Mouse (Mus musculus) lung, embryonic 16.5 days (tissue): Measurements from ENCODE around the gene Nox3. TPM values are rescaled to one million over a fixed set of nuclear protein-coding genes. Genes with fewer than 3 reads are reported as not detected.

ENCODE experiments used
- ATAC-seq: fragments of 200-750 bp; cut with Nextera tagmentation; 2 replicates; pipeline ENCODE4 v1.8.0; 2017; ENCODE audit warnings: low read depth, mild to moderate bottlenecking, moderate library complexity
- H3K27ac ChIP-seq: fragments of 300-500 bp; sonication (generic); 2 replicates; pipeline ENCODE4 v1.5.1; 2014; ENCODE audit warnings: mild to moderate bottlenecking, control low read depth, low read length
- H3K27me3 ChIP-seq: fragments of 300-500 bp; sonication (generic); 2 replicates; pipeline ENCODE4 v1.6.1; 2014; ENCODE audit warnings: low read depth, low read length, mixed read lengths; ENCODE audit not compliant: control insufficient read depth, insufficient read depth
- H3K36me3 ChIP-seq: fragments of 300-500 bp; sonication (generic); 2 replicates; pipeline ENCODE4 v1.6.1; 2014; ENCODE audit warnings: low read length; ENCODE audit not compliant: control insufficient read depth, insufficient read depth
- H3K4me1 ChIP-seq: fragments of 300-500 bp; sonication (generic); replicated peaks from 2 replicates; pipeline ENCODE4 v1.6.1; 2014; ENCODE audit warnings: low read length, mixed read lengths; ENCODE audit not compliant: control insufficient read depth, insufficient read depth
- H3K4me2 ChIP-seq: fragments of 300-500 bp; sonication (generic); 2 replicates; pipeline ENCODE4 v1.6.1; 2014; ENCODE audit warnings: low read depth, low read length, control low read depth
- H3K4me3 ChIP-seq: fragments of 300-500 bp; sonication (generic); 2 replicates; pipeline ENCODE4 v1.5.1; 2014; ENCODE audit warnings: mild to moderate bottlenecking, low read length, control low read depth
- H3K9ac ChIP-seq: fragments of 300-500 bp; sonication (generic); 2 replicates; pipeline ENCODE4 v1.6.1; 2014; ENCODE audit warnings: low read length, control low read depth
- H3K9me3 ChIP-seq: fragments of 300-500 bp; sonication (generic); 2 replicates; pipeline ENCODE4 v1.6.1; 2016; ENCODE audit warnings: low read length; ENCODE audit not compliant: control insufficient read depth
- WGBS: fragments of 180-500 bp; shearing (Covaris S2); extraction: QIAGEN DNeasy Blood & Tissue Kit; methylation state at CpG from one replicate; pipeline ENCODE4 v1.1.7; 2014; 5-methylcytosine and 5-hydroxymethylcytosine counted together
- polyA plus RNA-seq: library from polyadenylated mRNA; unstranded; fragments of >200 nt; fragmentation: Nextera tagmentation; extraction: Ambion mirVana; gene quantifications from 2 replicates; pipeline ENCODE4 v1.2.1, GENCODE M21; 2015

The Nox3 gene
- not detected in 2 replicates for polyA plus RNA-seq

- Histone ChIP-seq H3K27ac (no peak within 1 kb of the TSS), H3K36me3 (no peaks in the 10 kb centered on the region), H3K4me2 (no peak within 1 kb of the TSS), H3K4me1 (no peaks in the 10 kb centered on the region), H3K27me3 (no peaks in the 10 kb centered on the region), H3K4me3 (no peak within 1 kb of the TSS), H3K9me3 (no peaks in the 10 kb centered on the region), H3K9ac (no peak within 1 kb of the TSS)
- 80% methylated on average over 9 of the region's 9 CpGs for WGBS
- no peak for ATAC-seq
Observed at GRCm38 (mm10) chr17:3696161-3696560, at the start of gene Nox3. Gene Nox3 (minus strand): TSS chr17:3696261.

DNA sequence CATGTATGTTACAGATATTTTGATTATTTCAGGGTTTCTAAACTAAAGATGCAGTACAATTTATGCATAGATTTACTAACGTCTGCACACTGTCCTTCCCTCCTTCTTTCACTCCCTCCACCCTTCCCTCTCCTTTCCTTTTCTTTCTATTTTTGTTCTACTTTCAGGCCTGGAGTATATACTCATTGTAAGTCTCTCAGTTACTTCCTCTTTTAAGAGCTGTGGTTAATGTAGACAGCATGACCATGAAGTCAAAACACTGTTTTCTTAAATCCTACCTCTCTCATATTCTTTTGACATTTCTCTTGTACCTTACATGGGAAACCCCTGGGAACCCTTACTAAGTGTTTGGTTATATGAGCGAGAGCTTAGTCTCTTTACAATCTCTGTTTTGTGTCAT, 48.3 kb upstream of the Nox3 start:
- ATAC-seq = no peak
- Histone ChIP-seq H3K9me3 (no peaks in the 10 kb centered on the region), H3K27ac (no peak overlapping the region), H3K4me3 (no peak overlapping the region), H3K9ac (no peak overlapping the region), H3K27me3 (no peaks in the 10 kb centered on the region), H3K4me2 (no peak overlapping the region), H3K36me3 (no peaks in the 10 kb centered on the region), H3K4me1 (0 out of 2 replicates have a peak, but pooled peaks cover 3% of the 10 kb centered on the region)
- 58% methylated on average over 2 of the region's 2 CpGs for WGBS

GRCm38 (mm10) chr17:3736936-3737335, 40.9 kb upstream of the Nox3 start:
- no peaks in the 10 kb centered on the region for H3K4me1 ChIP-seq
- no peaks in the 10 kb centered on the region for H3K27me3 ChIP-seq
- H3K27ac ChIP-seq = no peak overlapping the region
- no peaks in the 10 kb centered on the region for H3K9me3 ChIP-seq
- 64% methylated on average over 2 of the region's 2 CpGs for WGBS
- no peak overlapping the region for H3K9ac ChIP-seq
- ATAC-seq = no peak
- no peak overlapping the region for H3K4me3 ChIP-seq
- no peak overlapping the region for H3K4me2 ChIP-seq
- no peaks in the 10 kb centered on the region for H3K36me3 ChIP-seq

DNA sequence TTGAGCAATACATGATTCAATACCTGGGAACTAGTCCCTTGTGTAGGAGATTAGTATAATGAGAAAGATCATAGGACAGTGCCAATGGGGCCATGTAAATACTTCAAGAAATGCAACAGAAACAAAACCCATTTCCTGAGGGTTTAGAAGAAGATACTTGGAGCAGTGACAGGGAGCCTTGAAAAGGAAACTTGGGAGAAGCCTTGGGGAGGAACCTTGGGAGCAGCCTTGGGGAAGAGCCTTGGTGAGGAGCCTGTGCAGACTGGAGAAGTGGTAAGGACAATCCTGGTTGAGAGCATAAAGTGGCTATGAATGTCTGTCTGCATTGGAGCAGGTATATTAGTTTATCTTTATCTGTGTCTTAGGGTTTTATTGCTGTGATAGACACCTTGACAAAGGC, 38.2 kb upstream of the Nox3 start:
- Histone ChIP-seq H3K27ac (no peak overlapping the region), H3K4me2 (no peak overlapping the region), H3K4me3 (no peak overlapping the region), H3K9ac (no peak overlapping the region), H3K36me3 (no peaks in the 10 kb centered on the region), H3K4me1 (no peaks in the 10 kb centered on the region), H3K9me3 (no peaks in the 10 kb centered on the region), H3K27me3 (no peaks in the 10 kb centered on the region)
- ATAC-seq = no peak

GRCm38 (mm10) chr17:3705350-3705930, 9.4 kb upstream of the Nox3 start:
- H3K4me2 ChIP-seq = no peak overlapping the region
- no peaks in the 10 kb centered on the region for H3K4me1 ChIP-seq
- H3K27me3 ChIP-seq = no peaks in the 10 kb centered on the region
- 100% methylated on average over 1 of the region's 1 CpGs for WGBS
- H3K9ac ChIP-seq = no peak overlapping the region
- H3K9me3 ChIP-seq = no peaks in the 10 kb centered on the region
- H3K4me3 ChIP-seq = no peak overlapping the region
- no peaks in the 10 kb centered on the region for H3K36me3 ChIP-seq
- H3K27ac ChIP-seq = no peak overlapping the region
- no peak for ATAC-seq

DNA sequence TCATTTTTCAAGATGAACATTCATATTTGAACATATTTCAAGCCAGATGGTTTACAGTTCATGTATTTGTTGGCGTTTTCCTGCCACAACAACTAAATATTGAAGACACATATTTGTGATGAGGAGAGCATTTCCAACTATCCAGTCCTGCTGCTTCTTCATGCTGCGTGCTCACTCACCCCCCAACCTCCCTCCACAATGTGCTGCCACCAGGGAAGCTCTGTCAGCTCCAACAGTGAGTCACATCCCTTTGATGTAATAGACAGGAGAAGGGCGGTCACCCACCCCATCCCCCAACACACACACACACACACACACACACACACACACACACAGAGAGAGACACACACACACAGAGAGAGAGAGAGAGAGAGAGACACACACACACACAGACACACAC, 6.3 kb upstream of the Nox3 start:
- whole genome bisulfite sequencing = 30% methylated on average over 3 of the region's 3 CpGs
- Histone ChIP-seq H3K4me2 (no peak overlapping the region), H3K4me1 (no peaks in the 10 kb centered on the region), H3K27ac (no peak overlapping the region), H3K27me3 (no peaks in the 10 kb centered on the region), H3K36me3 (no peaks in the 10 kb centered on the region), H3K4me3 (no peak overlapping the region), H3K9ac (no peak overlapping the region), H3K9me3 (no peaks in the 10 kb centered on the region)
- 0 out of 2 replicates have a peak, but pooled peaks have one; percentile 31 for ATAC-seq

- no peaks in the 10 kb centered on the region for H3K36me3 ChIP-seq
- no peaks in the 10 kb centered on the region for H3K4me1 ChIP-seq
- no peaks in the 10 kb centered on the region for H3K27me3 ChIP-seq
- ATAC-seq = no peak
- no peak overlapping the region for H3K9ac ChIP-seq
- 60% methylated on average over 8 of the region's 8 CpGs for WGBS
- no peaks in the 10 kb centered on the region for H3K9me3 ChIP-seq
- H3K27ac ChIP-seq = no peak overlapping the region
- no peak overlapping the region for H3K4me3 ChIP-seq
- H3K4me2 ChIP-seq = no peak overlapping the region
Observed at GRCm38 (mm10) chr17:3692817-3693216, 3.2 kb downstream of the Nox3 start.

DNA sequence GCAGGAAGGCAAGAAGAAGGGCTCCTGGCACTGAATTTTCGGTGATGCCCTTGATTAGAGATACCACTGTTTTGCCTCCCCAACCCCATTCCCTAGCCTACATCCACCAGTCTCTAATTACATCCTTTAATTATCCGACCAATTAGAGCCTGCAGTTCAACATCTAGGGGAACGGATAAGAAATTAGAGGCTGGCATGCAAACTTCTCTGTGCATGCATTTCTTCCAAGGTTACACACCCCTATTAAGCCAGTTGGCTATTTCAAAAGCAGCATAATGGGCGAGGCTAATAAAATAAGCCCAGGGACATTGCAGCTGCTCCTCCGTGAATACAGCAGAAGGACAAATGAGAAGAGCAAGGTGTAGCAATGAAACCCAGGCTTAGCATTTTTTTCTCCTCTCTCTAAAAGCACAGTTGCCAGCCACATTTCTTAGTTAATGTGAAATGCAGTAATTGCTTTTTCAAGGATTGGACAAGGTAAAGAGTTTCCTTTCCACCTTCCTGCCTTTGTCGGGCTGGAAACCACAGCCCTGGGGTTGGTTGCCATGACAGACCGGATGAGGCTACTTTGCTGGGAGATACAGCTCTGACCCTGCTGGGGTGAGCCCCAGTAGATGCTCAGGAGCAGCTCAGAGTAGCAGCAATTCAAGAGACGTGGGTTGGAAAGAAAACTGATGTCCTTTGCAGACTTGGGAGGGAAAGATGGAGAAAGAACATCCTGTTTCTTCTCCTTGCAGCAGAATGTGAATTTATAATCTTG, 5.4 kb downstream of the Nox3 start:
- Histone ChIP-seq H3K9ac (no peak overlapping the region), H3K36me3 (no peaks in the 10 kb centered on the region), H3K9me3 (no peaks in the 10 kb centered on the region), H3K27me3 (no peaks in the 10 kb centered on the region), H3K4me2 (no peak overlapping the region), H3K27ac (no peak overlapping the region), H3K4me1 (no peaks in the 10 kb centered on the region), H3K4me3 (no peak overlapping the region)
- WGBS = 63% methylated on average over 8 of the region's 8 CpGs
- no peak for ATAC-seq

DNA sequence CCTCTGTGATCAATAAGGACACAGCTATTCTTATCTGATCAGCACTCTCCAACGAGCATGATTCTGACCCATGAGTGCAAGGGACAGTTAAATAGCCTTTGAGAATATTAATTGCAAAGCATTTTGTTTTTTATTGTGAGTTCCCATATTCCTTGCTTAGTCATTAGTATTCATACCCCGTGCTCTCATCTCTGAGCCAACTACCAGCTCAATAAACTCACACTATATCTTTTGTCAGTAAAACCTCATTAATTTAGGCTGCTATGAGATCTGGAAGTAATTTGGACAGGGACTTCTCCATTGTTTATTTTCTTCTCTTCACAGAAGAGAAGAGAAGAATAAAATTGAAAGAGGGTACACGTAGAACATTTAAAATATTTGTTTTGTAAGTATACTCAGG, 12.4 kb downstream of the Nox3 start:
- Histone ChIP-seq H3K9me3 (no peaks in the 10 kb centered on the region), H3K9ac (no peak overlapping the region), H3K27ac (no peak overlapping the region), H3K27me3 (no peaks in the 10 kb centered on the region), H3K4me2 (no peak overlapping the region), H3K4me1 (no peaks in the 10 kb centered on the region), H3K36me3 (no peaks in the 10 kb centered on the region), H3K4me3 (no peak overlapping the region)
- 20% methylated on average over 3 of the region's 3 CpGs for WGBS
- no peak for ATAC-seq
